Mouse (Mus musculus): ENCODE measurements at regions not wholly inside any gene's neighbourhood (a gene's known extent, or its start where the extent isn't known, plus 50 kb on each side); places are given as distances from the start of the nearest gene placed in this dataset.
A peak's percentile ranks its signal among the peaks of the same experiment; 100 is the strongest.

DNA sequence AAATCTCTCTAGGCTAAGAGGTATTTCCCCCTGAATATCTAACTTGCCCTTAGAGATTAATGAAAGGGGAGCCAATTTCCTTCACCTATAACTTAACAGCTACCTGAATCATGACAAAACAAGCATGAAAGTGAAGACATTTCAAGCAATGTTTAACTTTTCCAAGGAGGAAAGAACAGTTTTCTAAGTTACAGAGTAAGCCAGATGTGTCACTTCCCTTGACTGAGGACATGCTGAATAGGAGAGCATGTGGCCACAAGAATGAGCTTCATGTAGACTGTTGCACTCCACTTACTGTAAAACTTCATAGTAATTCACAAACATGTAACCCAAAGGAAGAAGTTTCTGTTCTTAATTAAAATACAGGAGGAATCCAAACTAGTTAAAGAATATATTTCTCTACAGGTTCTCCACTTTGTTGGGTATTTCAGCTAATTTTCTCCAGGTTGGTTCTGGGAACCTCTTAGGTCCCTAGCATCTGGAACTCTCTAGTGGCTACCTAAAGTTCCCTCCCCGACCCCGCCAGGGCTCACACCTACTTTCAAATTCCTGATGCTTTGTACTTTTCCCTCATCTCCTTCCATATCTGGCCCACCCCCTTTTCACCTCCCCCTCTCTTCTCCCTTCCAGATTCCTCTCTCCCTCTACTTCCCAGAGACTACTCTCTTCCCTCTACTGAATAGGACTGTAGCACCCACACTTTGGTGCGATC is 142.0 kb upstream of the Tyrp1 start:
- H3K36me3 ChIP-seq (ENCODE audit: control insufficient read depth, insufficient read depth, low read length) = no peaks in the 10 kb centered on the region
- no peak overlapping the region for H3K4me2 ChIP-seq (ENCODE audit: low read length)
- WGBS = 87% methylated on average over 3 of the region's 3 CpGs
- no peak overlapping the region for H3K27ac ChIP-seq (ENCODE audit: low read depth)
- H3K4me1 ChIP-seq (replicated peaks; ENCODE audit: control insufficient read depth, insufficient read depth, low read length) = no peaks in the 10 kb centered on the region
- no peak overlapping the region for H3K9ac ChIP-seq (ENCODE audit: low read length)
- DNase-seq (ENCODE audit: low spot score) (no peak), ATAC-seq (replicated peaks; ENCODE audit: low FRiP score, low TSS enrichment, low read depth) (no peak)
- H3K4me3 ChIP-seq (ENCODE audit: low read depth, low read length) = no peak overlapping the region
- H3K27me3 ChIP-seq (replicated peaks; ENCODE audit: control insufficient read depth, insufficient read depth, low read length) = no peaks in the 10 kb centered on the region
- H3K9me3 ChIP-seq (ENCODE audit: control insufficient read depth, low read length) = no peaks in the 10 kb centered on the region

DNA sequence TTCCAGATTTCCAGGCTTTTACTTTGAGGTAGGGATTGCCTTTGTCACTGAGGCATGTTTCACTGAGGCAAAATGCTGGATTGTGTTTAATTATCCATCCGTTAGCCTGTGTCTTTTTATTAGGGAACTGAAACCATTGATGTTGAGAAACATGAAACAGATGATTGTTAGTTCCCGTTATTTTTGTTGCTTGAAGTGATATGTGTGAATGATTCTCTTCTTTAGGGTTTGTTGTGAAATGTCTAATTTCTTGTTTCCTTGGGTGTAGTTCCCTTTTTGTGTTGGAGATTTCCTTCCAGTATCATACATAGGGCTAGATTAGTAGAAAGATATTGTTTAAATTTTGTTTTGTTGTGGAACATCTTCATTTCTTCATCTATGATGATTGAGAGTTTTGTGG is 121.2 kb upstream of the Tyrp1 start:
- Histone ChIP-seq H3K27ac (ENCODE audit: low read depth) (no peak overlapping the region), H3K4me3 (ENCODE audit: low read depth, low read length) (no peak overlapping the region), H3K9ac (ENCODE audit: low read length) (no peak overlapping the region), H3K4me1 (replicated peaks; ENCODE audit: control insufficient read depth, insufficient read depth, low read length) (no peaks in the 10 kb centered on the region), H3K4me2 (ENCODE audit: low read length) (no peak overlapping the region), H3K36me3 (ENCODE audit: control insufficient read depth, insufficient read depth, low read length) (no peaks in the 10 kb centered on the region), H3K27me3 (replicated peaks; ENCODE audit: control insufficient read depth, insufficient read depth, low read length) (no peaks in the 10 kb centered on the region), H3K9me3 (ENCODE audit: control insufficient read depth, low read length) (no peaks in the 10 kb centered on the region)
- DNase-seq (ENCODE audit: low spot score) (no peak), ATAC-seq (replicated peaks; ENCODE audit: low FRiP score, low TSS enrichment, low read depth) (no peak)
- WGBS = 85% methylated on average over 2 of the region's 2 CpGs

DNA sequence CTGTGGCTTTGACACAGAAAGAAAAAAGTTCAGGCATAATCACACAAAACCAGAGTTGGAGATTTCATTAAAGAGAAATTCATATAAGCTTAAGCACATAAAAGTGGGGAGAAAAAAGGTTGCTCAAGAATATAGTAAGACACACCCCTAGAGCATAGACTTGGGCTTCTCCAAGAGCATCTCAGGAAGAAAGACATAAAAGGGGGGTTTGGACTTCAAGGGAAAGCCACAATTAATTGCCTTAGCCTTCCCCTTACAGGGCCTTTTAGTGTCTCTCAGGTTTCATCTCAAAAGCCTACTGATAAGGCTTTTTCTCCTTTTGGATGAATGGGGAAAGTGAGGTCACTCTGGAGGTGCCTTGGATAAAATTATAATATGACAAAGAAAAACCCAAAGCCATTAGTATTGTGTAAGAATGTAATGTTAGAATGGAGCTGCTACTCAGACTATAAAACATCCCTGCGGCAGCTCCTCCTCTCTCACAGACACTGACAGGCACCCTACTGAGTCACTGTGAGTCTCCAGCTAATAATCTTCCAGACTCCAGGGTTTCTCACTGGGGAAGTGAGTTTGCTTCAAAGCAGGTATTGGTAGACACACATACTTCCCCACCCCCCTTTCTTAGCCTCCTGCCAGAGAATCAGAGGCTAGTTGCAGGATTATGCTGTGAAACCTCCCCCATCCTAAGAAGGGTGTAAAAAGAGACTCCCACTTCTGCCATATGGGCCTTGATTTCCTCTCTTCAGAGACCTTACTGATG is 88.8 kb upstream of the Tyrp1 start:
- Histone ChIP-seq H3K27me3 (replicated peaks; ENCODE audit: control insufficient read depth, insufficient read depth, low read length) (no peaks in the 10 kb centered on the region), H3K9ac (ENCODE audit: low read length) (no peak overlapping the region), H3K4me2 (ENCODE audit: low read length) (no peak overlapping the region), H3K4me3 (ENCODE audit: low read depth, low read length) (no peak overlapping the region), H3K4me1 (replicated peaks; ENCODE audit: control insufficient read depth, insufficient read depth, low read length) (no peaks in the 10 kb centered on the region), H3K27ac (ENCODE audit: low read depth) (no peak overlapping the region), H3K9me3 (ENCODE audit: control insufficient read depth, low read length) (no peaks in the 10 kb centered on the region), H3K36me3 (ENCODE audit: control insufficient read depth, insufficient read depth, low read length) (no peaks in the 10 kb centered on the region)
- DNase-seq (ENCODE audit: low spot score) = no peak
- 45% methylated on average over 1 of the region's 1 CpGs for WGBS
- no peak for ATAC-seq (replicated peaks; ENCODE audit: low FRiP score, low TSS enrichment, low read depth)

DNA sequence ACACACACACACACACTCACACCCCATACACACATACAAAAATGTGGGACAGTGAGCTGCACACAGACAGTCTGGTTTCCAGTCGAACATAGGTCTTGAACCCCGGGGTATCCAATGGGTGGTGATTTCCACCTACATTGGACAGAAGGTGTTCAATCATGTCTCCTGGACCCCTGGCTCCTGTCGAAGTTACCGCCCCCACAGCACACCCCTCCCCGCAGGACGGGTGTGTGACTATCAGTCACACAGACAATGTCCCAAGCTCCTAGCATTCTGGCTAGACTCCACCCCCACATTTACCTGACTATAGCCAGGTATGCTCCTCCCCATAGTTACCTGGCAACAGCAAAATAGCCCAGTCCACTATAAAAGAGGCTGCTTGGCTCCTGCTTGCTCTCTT is 81.7 kb upstream of the Tyrp1 start:
- Histone ChIP-seq H3K27me3 (replicated peaks; ENCODE audit: control insufficient read depth, insufficient read depth, low read length) (no peaks in the 10 kb centered on the region), H3K36me3 (ENCODE audit: control insufficient read depth, insufficient read depth, low read length) (no peaks in the 10 kb centered on the region), H3K4me1 (replicated peaks; ENCODE audit: control insufficient read depth, insufficient read depth, low read length) (no peaks in the 10 kb centered on the region), H3K27ac (ENCODE audit: low read depth) (no peak overlapping the region), H3K9ac (ENCODE audit: low read length) (no peak overlapping the region), H3K4me3 (ENCODE audit: low read depth, low read length) (no peak overlapping the region), H3K4me2 (ENCODE audit: low read length) (no peak overlapping the region), H3K9me3 (ENCODE audit: control insufficient read depth, low read length) (no peaks in the 10 kb centered on the region)
- no peak for ATAC-seq (replicated peaks; ENCODE audit: low FRiP score, low TSS enrichment, low read depth)
- no peak for DNase-seq (ENCODE audit: low spot score)
- WGBS = 63% methylated on average over 6 of the region's 6 CpGs

DNA sequence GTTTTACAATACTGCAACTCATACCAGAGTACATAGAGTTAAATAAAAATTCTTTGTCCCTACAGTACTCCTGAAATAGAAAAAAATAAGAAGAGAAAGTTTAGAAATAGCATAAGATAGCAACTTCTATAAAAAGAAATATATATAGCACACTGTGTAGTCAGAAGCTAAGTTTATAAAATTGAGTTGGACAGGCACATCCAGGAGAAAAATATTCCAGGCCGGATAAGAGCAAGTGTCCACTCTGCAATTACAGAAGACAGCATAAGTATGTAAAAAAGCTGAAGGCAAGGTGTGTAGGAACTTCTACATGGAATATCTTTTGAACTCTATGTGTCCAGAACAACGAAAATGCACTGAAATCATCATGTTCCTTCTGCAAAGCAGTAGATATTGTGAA is 77.8 kb upstream of the Tyrp1 start:
- WGBS = 76% methylated on average over 2 of the region's 2 CpGs
- Histone ChIP-seq H3K9ac (ENCODE audit: low read length) (no peak overlapping the region), H3K4me2 (ENCODE audit: low read length) (no peak overlapping the region), H3K4me3 (ENCODE audit: low read depth, low read length) (no peak overlapping the region), H3K27me3 (replicated peaks; ENCODE audit: control insufficient read depth, insufficient read depth, low read length) (no peaks in the 10 kb centered on the region), H3K9me3 (ENCODE audit: control insufficient read depth, low read length) (no peaks in the 10 kb centered on the region), H3K36me3 (ENCODE audit: control insufficient read depth, insufficient read depth, low read length) (no peaks in the 10 kb centered on the region), H3K27ac (ENCODE audit: low read depth) (no peak overlapping the region), H3K4me1 (replicated peaks; ENCODE audit: control insufficient read depth, insufficient read depth, low read length) (no peaks in the 10 kb centered on the region)
- DNase-seq (ENCODE audit: low spot score) (no peak), ATAC-seq (replicated peaks; ENCODE audit: low FRiP score, low TSS enrichment, low read depth) (no peak)

DNA sequence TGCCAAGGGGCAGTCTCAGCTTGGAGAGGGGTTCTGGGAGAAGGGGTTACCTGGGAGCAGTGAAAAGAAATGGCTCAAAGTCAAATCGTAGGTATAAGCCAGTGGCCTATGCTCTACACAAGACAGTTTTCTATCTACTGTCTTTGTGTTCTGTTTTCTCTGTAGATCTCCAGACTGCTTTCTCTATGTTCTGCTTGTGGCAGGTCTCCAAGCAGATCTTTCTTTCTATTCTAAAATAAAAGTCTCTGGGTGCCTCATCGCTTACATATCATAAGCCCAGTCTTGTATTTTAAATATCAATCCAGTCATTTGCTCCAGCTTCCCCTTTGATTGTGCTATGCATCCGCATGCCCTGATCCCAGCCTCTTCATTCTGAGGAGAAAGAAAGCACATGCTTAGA is 69.9 kb upstream of the Tyrp1 start:
- Histone ChIP-seq H3K9ac (ENCODE audit: low read length) (no peak overlapping the region), H3K4me3 (ENCODE audit: low read depth, low read length) (no peak overlapping the region), H3K36me3 (ENCODE audit: control insufficient read depth, insufficient read depth, low read length) (no peaks in the 10 kb centered on the region), H3K27me3 (replicated peaks; ENCODE audit: control insufficient read depth, insufficient read depth, low read length) (no peaks in the 10 kb centered on the region), H3K27ac (ENCODE audit: low read depth) (no peak overlapping the region), H3K4me1 (replicated peaks; ENCODE audit: control insufficient read depth, insufficient read depth, low read length) (no peaks in the 10 kb centered on the region), H3K9me3 (ENCODE audit: control insufficient read depth, low read length) (no peaks in the 10 kb centered on the region), H3K4me2 (ENCODE audit: low read length) (no peak overlapping the region)
- WGBS = 91% methylated on average over 3 of the region's 3 CpGs
- ATAC-seq (replicated peaks; ENCODE audit: low FRiP score, low TSS enrichment, low read depth) = no peak
- no peak for DNase-seq (ENCODE audit: low spot score)

DNA sequence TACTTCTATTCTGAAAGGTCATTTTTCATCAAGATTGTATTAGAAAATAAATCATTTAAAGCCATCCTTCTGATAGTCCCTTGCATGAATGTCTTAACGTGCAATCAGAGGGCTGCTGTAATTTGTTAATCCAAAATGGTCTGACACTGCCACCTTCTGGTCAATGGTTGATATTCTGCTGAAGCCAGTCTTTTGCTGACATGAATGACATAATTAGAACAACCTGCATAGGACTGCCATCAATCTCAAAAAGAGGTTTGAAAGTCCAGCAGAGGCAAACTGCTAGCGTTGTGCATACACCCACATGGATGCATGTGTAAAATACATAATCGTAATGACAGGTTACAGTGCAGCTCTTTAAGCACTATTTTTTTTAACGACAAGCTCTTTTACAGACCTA is 68.1 kb upstream of the Tyrp1 start:
- Histone ChIP-seq H3K27me3 (replicated peaks; ENCODE audit: control insufficient read depth, insufficient read depth, low read length) (no peaks in the 10 kb centered on the region), H3K4me1 (replicated peaks; ENCODE audit: control insufficient read depth, insufficient read depth, low read length) (no peaks in the 10 kb centered on the region), H3K9ac (ENCODE audit: low read length) (no peak overlapping the region), H3K27ac (ENCODE audit: low read depth) (no peak overlapping the region), H3K36me3 (ENCODE audit: control insufficient read depth, insufficient read depth, low read length) (no peaks in the 10 kb centered on the region), H3K9me3 (ENCODE audit: control insufficient read depth, low read length) (no peaks in the 10 kb centered on the region), H3K4me2 (ENCODE audit: low read length) (no peak overlapping the region), H3K4me3 (ENCODE audit: low read depth, low read length) (no peak overlapping the region)
- 39% methylated on average over 4 of the region's 4 CpGs for WGBS
- DNase-seq (ENCODE audit: low spot score) = peak; percentile 70
- ATAC-seq (replicated peaks; ENCODE audit: low FRiP score, low TSS enrichment, low read depth) = no peak

DNA sequence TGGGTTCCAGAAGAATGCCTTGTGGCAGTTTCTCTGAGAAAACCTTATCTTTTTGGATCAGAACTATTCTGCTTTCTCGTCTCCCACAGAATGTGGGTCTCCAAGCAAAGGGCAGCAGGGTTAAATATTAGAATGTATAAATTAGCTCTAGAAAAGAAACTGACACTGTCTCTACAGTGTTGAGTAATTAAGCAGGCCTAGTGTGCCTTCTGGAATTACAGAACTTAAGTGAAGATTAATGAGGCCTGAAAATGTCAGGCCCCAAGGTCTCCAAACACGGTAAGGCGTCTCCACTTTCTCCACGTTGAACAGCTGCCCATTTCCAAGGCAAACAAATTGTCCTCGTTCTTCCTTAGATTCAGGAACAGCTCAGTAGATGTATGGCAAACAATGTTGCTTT is 66.5 kb upstream of the Tyrp1 start:
- ATAC-seq (replicated peaks; ENCODE audit: low FRiP score, low TSS enrichment, low read depth) (no peak), DNase-seq (ENCODE audit: low spot score) (no peak)
- H3K9me3 ChIP-seq (ENCODE audit: control insufficient read depth, low read length) = no peaks in the 10 kb centered on the region
- H3K4me3 ChIP-seq (ENCODE audit: low read depth, low read length) = no peak overlapping the region
- no peaks in the 10 kb centered on the region for H3K36me3 ChIP-seq (ENCODE audit: control insufficient read depth, insufficient read depth, low read length)
- no peak overlapping the region for H3K27ac ChIP-seq (ENCODE audit: low read depth)
- H3K4me2 ChIP-seq (ENCODE audit: low read length) = no peak overlapping the region
- 45% methylated on average over 5 of the region's 5 CpGs for WGBS
- H3K27me3 ChIP-seq (replicated peaks; ENCODE audit: control insufficient read depth, insufficient read depth, low read length) = no peaks in the 10 kb centered on the region
- no peak overlapping the region for H3K9ac ChIP-seq (ENCODE audit: low read length)
- H3K4me1 ChIP-seq (replicated peaks; ENCODE audit: control insufficient read depth, insufficient read depth, low read length) = no peaks in the 10 kb centered on the region
